Comparison of ENCODE assay signal across 15 mouse cellular contexts in the genomic region with DNA sequence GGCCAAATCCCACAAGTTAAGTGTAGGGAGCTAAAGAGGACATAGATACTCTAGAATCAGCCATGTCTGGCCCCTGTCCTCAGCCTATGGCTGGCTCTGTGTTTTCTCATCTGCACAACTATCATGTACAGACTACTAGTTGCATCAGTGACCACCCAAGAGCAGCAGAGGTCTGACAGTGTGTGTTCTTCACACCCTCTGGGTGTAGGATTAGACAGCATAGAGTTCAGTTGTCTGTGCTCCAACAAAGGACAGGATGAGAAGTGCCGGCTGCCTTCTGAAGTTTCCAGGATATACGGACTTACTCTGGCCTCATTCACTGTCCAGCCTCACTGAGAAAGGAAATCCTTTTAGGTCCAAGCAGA.
DNase-seq lines count a peak whose midpoint lies in the region; ATAC-seq lines count a peak whose summit lies in the region.
"Had no signal": no experiment of that assay in that cellular context is flagged by ENCODE, and none has a peak within 500 bp of the region (broad histone marks: within the 10 kb centered on the region; RNA-seq: fewer than 3 reads in every experiment).

No protein-coding gene starts in this region.

- H3K4me3 ChIP-seq in heart, embryonic 16.5 days (ENCODE audit: low read length), result no peak overlapping the region
- no peak overlapping the region for H3K4me3 ChIP-seq in heart, embryonic 12.5 days
- no peak overlapping the region for H3K4me3 ChIP-seq in embryonic facial prominence, embryonic 15.5 days (replicated peaks)
- H3K4me3 ChIP-seq in neural tube, embryonic 12.5 days, result no peak overlapping the region
- H3K4me3 ChIP-seq in forebrain, embryonic 10.5 days, result no peak overlapping the region
- H3K4me3 ChIP-seq: limb, embryonic 12.5 days; midbrain, embryonic 10.5 days; stomach, embryonic 15.5 days had no signal

- H3K27me3 ChIP-seq in heart, embryonic 16.5 days (ENCODE audit: control insufficient read depth, insufficient read depth, low read length), result no peaks in the 10 kb centered on the region
- no peaks in the 10 kb centered on the region for H3K27me3 ChIP-seq in heart, embryonic 12.5 days (replicated peaks)
- no peaks in the 10 kb centered on the region for H3K27me3 ChIP-seq in embryonic facial prominence, embryonic 15.5 days
- no peaks in the 10 kb centered on the region for H3K27me3 ChIP-seq in neural tube, embryonic 12.5 days (replicated peaks)
- H3K27me3 ChIP-seq in forebrain, embryonic 10.5 days (ENCODE audit: poor library complexity, severe bottlenecking), result no peaks in the 10 kb centered on the region
- H3K27me3 ChIP-seq: limb, embryonic 12.5 days; stomach, embryonic 15.5 days had no signal

- peak; percentile 33 for DNase-seq in kidney, postnatal 14 days
- DNase-seq in kidney, postnatal 25 days, result no peak
- DNase-seq in forebrain, embryonic 10.5 days (ENCODE audit: extremely low spot score, low spot score), result no peak
- DNase-seq: adrenal gland, adult 2 months; B cell, adult 2 months; cerebellum, adult 8-10 months; lung, adult 2 months; thymus, postnatal 36 days had no signal

- 47% methylated on average over 2 of the region's 2 CpGs for WGBS in heart, embryonic 16.5 days
- 45% methylated on average over 2 of the region's 2 CpGs for WGBS in heart, embryonic 12.5 days
- WGBS in embryonic facial prominence, embryonic 15.5 days, result 49% methylated on average over 2 of the region's 2 CpGs
- WGBS in neural tube, embryonic 12.5 days, result 16% methylated on average over 2 of the region's 2 CpGs
- 88% methylated on average over 2 of the region's 2 CpGs for WGBS in forebrain, embryonic 10.5 days

- H3K27ac ChIP-seq in heart, embryonic 16.5 days (ENCODE audit: low read length), result no peak overlapping the region
- H3K27ac ChIP-seq in heart, embryonic 12.5 days (ENCODE audit: poor library complexity, severe bottlenecking), result no peak overlapping the region
- H3K27ac ChIP-seq in embryonic facial prominence, embryonic 15.5 days (replicated peaks), result 0 out of 2 replicates have a peak overlapping the region, but pooled peaks have one; percentile 5
- no peak overlapping the region for H3K27ac ChIP-seq in neural tube, embryonic 12.5 days
- no peak overlapping the region for H3K27ac ChIP-seq in forebrain, embryonic 10.5 days
- H3K27ac ChIP-seq: limb, embryonic 12.5 days; midbrain, embryonic 10.5 days; stomach, embryonic 15.5 days had no signal

- H3K4me1 ChIP-seq in heart, embryonic 16.5 days (ENCODE audit: control insufficient read depth, insufficient read depth, low read length), result no peaks in the 10 kb centered on the region
- H3K4me1 ChIP-seq in heart, embryonic 12.5 days (replicated peaks), result peaks cover 6% of the 10 kb centered on the region; the same call in 1 of the 2 replicates
- no peaks in the 10 kb centered on the region for H3K4me1 ChIP-seq in embryonic facial prominence, embryonic 15.5 days
- H3K4me1 ChIP-seq in neural tube, embryonic 12.5 days, result peaks cover 8% of the 10 kb centered on the region; the same call in 1 of the 2 replicates
- H3K4me1 ChIP-seq in forebrain, embryonic 10.5 days, result no peaks in the 10 kb centered on the region
- H3K4me1 ChIP-seq: limb, embryonic 12.5 days; midbrain, embryonic 10.5 days; stomach, embryonic 15.5 days had no signal

- H3K4me2 ChIP-seq in heart, embryonic 16.5 days (ENCODE audit: low read depth, low read length), result no peak overlapping the region
- H3K4me2 ChIP-seq in heart, embryonic 12.5 days, result no peak overlapping the region
- no peak overlapping the region for H3K4me2 ChIP-seq in embryonic facial prominence, embryonic 15.5 days (replicated peaks)
- no peak overlapping the region for H3K4me2 ChIP-seq in neural tube, embryonic 12.5 days (replicated peaks)
- H3K4me2 ChIP-seq: limb, embryonic 12.5 days; stomach, embryonic 15.5 days had no signal

- H3K36me3 ChIP-seq in heart, embryonic 16.5 days (ENCODE audit: control insufficient read depth, insufficient read depth), result no peaks in the 10 kb centered on the region
- H3K36me3 ChIP-seq in heart, embryonic 12.5 days, result no peaks in the 10 kb centered on the region
- no peaks in the 10 kb centered on the region for H3K36me3 ChIP-seq in embryonic facial prominence, embryonic 15.5 days
- H3K36me3 ChIP-seq in neural tube, embryonic 12.5 days, result no peaks in the 10 kb centered on the region
- H3K36me3 ChIP-seq in forebrain, embryonic 10.5 days (replicated peaks), result no peaks in the 10 kb centered on the region
- H3K36me3 ChIP-seq: limb, embryonic 12.5 days; midbrain, embryonic 10.5 days; stomach, embryonic 15.5 days had no signal

- no peaks in the 10 kb centered on the region for H3K9me3 ChIP-seq in heart, embryonic 16.5 days (replicated peaks; ENCODE audit: control insufficient read depth, low read length)
- no peaks in the 10 kb centered on the region for H3K9me3 ChIP-seq in heart, embryonic 12.5 days (replicated peaks)
- no peaks in the 10 kb centered on the region for H3K9me3 ChIP-seq in embryonic facial prominence, embryonic 15.5 days (replicated peaks)
- no peaks in the 10 kb centered on the region for H3K9me3 ChIP-seq in neural tube, embryonic 12.5 days
- H3K9me3 ChIP-seq in forebrain, embryonic 10.5 days, result no peaks in the 10 kb centered on the region
- H3K9me3 ChIP-seq: limb, embryonic 12.5 days; midbrain, embryonic 10.5 days; stomach, embryonic 15.5 days had no signal

- peak; percentile 49 for ATAC-seq in heart, embryonic 16.5 days (replicated peaks; ENCODE audit: extremely low read depth, insufficient read depth, low FRiP score)
- no peak for ATAC-seq in heart, embryonic 12.5 days (ENCODE audit: insufficient number of reproducible peaks, low FRiP score)
- peak; percentile 86 for ATAC-seq in embryonic facial prominence, embryonic 15.5 days (ENCODE audit: insufficient number of reproducible peaks, low FRiP score, low TSS enrichment, low read depth)
- ATAC-seq in neural tube, embryonic 12.5 days (ENCODE audit: low FRiP score, low read depth), result peak; percentile 79; the same call in 1 of the 2 replicates

- H3K9ac ChIP-seq in heart, embryonic 16.5 days (ENCODE audit: low read length), result no peak overlapping the region
- no peak overlapping the region for H3K9ac ChIP-seq in heart, embryonic 12.5 days
- no peak overlapping the region for H3K9ac ChIP-seq in embryonic facial prominence, embryonic 15.5 days
- no peak overlapping the region for H3K9ac ChIP-seq in neural tube, embryonic 12.5 days
- H3K9ac ChIP-seq: limb, embryonic 12.5 days; stomach, embryonic 15.5 days had no signal
